Mouse (Mus musculus): Measurements from ENCODE around the gene Lrrk1.

Gene Lrrk1

GRCm38 (mm10) chr7:66257232-66257631, 130.9 kb downstream of the Lrrk1 start:
- in situ Hi-C loops (cut with MboI, MseI), result loop anchor here in 1 of 2 experiments (5.0 kb wide), 1 partner anchor 155 kb away; no protein-coding TSS in a partner anchor

- in situ Hi-C loops (cut with MboI, MseI), result loop anchor here in 1 of 2 experiments (5.0 kb wide), 1 partner anchor 154 kb away; no protein-coding TSS in a partner anchor
Measured at GRCm38 (mm10) chr7:66256441-66256840, 131.7 kb downstream of the Lrrk1 start.

- in situ Hi-C loops (cut with MboI, MseI), result loop anchor here in 1 of 2 experiments (5.0 kb wide), 1 partner anchor 153 kb away; no protein-coding TSS in a partner anchor
Measured at GRCm38 (mm10) chr7:66254993-66255392, 133.2 kb downstream of the Lrrk1 start.

DNA sequence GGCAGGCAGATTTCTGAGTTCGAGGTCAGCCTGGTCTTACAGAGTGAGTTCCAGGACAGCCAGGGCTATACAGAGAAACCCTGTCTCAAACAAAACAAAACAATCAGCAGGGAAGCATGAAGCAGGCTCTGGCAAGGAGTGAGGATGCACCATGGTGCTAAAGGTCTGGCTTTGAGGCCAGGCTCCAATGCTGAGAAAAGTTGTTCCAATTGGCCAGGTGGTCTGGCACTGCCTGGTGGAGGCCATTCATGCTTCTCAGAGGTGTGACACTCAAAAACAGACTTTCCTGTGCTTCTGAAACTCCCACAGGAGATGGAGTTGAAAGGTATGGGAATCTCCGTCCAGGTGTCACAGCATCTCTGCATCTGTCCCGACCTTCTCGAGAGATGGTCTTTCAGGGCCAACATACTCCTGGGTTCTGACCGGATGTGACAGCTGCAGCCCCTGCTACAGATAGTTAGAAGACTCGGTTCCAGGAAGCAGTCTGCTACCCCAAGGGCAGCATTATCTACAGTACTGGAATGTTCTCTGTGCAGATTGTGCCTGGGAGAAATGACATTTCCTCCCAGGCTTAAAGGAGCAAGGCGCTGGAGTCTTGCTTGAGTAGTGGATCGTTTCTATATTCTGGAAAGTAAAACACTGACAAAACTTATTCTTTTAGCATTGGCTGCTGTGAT, 134.0 kb downstream of the Lrrk1 start:
- in situ Hi-C loops (cut with MboI, MseI), result no loop called here

- in situ Hi-C loops (cut with MboI, MseI), result no loop called here
Measured at GRCm38 (mm10) chr7:66250030-66250429, 138.1 kb downstream of the Lrrk1 start.

DNA sequence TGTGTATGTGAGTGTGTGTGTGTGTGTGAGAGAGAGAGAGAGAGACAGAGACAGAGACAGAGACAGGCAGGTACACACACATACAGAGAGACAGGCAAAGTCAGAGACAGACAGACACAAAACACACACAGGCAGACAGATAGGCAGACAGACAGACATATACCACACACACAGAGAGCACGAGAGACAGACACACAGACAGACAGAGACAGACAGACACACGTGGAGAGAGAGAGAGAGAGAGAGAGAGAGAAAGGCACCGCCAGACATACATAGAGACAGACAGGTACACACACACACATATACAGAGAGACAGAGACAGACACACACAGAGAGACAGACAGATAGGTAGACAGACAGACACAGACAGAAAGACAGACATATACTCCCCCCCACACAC, 138.7 kb downstream of the Lrrk1 start:
- in situ Hi-C loops (cut with MboI, MseI), result loop anchor here in 1 of 2 experiments (5.0 kb wide), 2 partner anchors 77 to 152 kb away; no protein-coding TSS in a partner anchor

DNA sequence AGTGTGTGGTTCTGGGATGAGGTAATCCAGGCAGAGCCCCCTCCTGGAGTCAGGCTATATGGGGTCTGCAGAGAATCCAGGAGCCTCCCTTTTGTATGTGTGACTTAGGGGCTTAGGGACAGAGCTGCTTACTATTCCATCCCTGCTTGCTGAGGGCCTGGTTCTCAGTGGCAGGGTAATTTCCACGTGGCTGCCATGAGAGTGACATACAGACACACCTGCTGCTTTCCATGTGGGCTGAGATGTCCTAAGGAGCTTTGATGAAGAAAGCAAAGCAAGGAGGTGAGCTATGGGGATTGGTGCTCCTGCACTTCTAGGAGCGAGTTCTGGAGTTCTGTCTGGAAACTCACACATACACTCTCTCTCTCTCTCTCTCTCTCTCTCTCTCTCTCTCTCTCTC, 139.1 kb downstream of the Lrrk1 start:
- in situ Hi-C loops (cut with MboI, MseI), result loop anchor here in 1 of 2 experiments (5.0 kb wide), 2 partner anchors 77 to 152 kb away; no protein-coding TSS in a partner anchor

DNA sequence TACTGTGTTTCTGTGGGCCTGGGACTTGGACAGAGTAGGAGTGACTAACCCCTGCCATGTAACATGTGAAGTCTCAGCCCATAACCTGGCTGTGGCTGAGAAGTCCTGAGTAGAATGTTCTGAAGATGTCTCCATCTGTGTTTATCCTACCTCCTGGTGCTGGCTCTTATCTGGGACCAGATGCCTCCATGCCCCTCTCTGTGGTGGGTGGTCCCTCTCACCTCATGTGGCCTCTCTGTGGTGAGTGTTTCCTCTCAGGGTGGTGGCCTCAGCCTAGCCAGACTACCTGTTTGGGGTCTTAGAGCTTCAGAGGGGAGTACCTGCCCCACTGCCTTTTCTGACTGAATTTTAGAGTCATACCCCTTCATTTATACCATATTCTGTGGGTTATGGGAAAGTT, 139.9 kb downstream of the Lrrk1 start:
- in situ Hi-C loops (cut with MboI, MseI), result loop anchor here in 1 of 2 experiments (5.0 kb wide), 2 partner anchors 76 to 151 kb away; no protein-coding TSS in a partner anchor

- in situ Hi-C loops (cut with MboI, MseI), result loop anchor here in 1 of 2 experiments (5.0 kb wide), 2 partner anchors 75 to 150 kb away; no protein-coding TSS in a partner anchor
Measured at GRCm38 (mm10) chr7:66247274-66248021, 140.7 kb downstream of the Lrrk1 start.

DNA sequence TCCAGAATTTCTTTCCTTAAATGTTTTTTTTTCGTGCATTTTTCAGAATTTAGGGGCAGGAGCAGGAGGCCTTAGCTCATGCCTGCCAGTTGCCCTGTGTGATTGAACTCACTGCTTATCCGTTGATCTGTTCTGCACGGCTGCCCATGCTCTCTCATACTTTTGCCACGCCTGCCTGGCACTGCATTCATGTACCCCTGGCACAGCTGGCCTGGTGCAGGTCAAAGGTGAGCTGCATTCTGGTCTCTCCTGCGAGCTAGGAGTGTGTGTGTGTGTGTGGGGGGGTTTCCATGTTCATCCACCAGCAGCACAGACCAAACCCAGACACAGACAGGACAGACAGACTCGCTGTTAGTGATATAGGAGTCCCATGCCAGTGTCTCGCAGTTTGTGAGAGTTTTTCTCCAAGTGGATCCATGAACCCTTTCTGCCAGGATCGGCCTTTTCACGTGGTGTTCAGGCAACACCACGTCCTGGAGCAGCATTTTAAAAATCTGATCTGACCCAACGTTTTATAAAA, 141.4 kb downstream of the Lrrk1 start:
- in situ Hi-C loops (cut with MboI, MseI), result loop anchor here in 1 of 2 experiments (5.0 kb wide), 2 partner anchors 74 to 149 kb away; no protein-coding TSS in a partner anchor

DNA sequence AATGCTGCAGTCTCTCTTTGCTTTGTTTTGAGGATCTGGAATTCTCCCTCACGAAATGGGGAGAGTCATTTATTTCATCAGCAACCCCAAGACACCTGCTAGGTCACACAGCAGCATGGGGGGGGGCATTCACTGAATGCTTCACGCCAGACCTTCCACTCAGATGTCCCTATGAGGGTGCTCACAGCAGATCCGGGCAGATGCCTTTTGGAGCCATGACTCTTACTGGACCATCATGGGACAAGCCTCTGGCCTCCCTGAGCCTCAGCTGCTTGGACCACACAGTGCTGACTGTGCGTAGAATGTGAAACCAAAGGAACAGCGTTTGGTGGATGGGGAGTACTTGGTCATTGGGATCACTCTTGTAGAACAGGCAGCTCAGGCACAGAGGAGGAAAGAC, 142.5 kb downstream of the Lrrk1 start:
- in situ Hi-C loops (cut with MboI, MseI), result loop anchor here in 1 of 2 experiments (5.0 kb wide), 2 partner anchors 73 to 148 kb away; no protein-coding TSS in a partner anchor

- in situ Hi-C loops (cut with MboI, MseI), result loop anchor here in 1 of 2 experiments (5.0 kb wide), 1 partner anchor 72 kb away; no protein-coding TSS in a partner anchor
Measured at GRCm38 (mm10) chr7:66243766-66244325, 144.3 kb downstream of the Lrrk1 start.

DNA sequence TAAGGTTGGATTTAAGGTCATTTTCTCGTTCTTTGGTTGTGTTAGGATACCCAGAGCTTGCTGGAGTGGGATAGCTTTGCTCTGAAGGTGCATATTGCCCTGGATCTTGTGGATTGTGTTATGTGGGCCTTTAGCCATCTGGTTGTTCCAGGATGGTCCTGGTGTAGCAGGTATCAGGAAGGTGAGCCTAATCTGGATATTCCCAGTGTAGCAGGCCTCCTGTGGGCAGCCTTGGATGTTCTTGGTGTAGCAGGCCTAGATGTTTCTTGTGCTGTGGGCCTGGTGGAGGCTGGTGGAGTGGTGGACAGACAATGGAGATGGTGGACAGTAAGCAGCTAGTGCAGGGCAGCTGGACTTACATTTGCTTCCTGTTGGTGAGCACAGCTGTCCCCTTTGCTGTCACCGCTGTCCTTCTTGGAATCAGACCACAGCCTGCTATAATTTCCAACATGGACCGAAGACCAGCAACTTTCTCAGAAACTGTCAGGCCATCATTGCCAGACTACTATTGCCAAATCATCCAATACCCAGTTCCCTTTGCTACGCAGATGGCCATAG, 146.2 kb downstream of the Lrrk1 start:
- in situ Hi-C loops (cut with MboI, MseI), result loop anchor here in 1 of 2 experiments (5.0 kb wide), 1 partner anchor 70 kb away; no protein-coding TSS in a partner anchor

DNA sequence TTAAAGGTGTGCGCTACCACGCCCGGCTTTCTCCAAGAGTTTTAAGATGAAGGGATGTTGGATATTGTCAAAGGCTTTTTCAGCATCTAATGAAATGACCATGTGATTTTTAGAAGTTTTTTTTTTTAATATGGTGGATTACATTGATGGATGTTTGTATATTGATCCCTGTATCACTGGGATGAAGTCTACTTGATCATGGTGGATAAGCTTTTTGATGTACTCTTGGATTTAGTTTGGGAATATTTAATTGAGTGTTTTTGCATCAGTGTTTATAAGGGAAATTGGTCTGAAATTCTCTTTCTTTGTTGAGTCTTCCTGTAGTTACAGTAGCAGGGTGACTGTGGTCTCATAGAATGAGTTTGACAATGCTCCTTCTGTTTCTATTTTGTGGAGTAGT, 150.0 kb downstream of the Lrrk1 start:
- in situ Hi-C loops (cut with MboI, MseI), result no loop called here

DNA sequence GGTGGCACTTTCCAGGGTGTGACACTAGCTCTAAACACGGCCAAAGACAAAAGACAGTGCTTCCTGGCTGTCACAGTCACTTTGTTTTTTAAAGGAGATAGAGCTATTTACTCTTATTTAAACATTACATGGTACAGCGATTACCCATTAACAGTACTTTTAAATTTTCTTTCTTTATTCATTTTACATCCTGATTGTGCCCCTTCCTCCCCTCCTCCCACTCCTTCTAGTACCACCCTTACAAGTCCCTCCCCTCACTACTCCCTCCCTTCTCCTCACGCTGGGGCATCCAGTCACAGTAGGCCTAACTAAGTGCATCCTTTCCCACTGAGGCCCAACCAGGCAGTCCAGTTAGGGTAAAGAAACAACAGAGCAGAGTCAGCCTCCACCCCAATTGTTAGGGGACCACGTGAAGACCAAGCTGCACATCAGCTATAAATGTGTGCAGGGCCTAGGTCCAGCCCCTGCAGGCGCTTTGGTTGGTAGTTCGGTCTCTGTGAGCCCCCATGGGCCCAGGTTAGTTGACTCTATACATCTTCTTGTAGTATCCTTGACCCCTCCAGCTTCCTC, 154.1 kb downstream of the Lrrk1 start:
- in situ Hi-C loops (cut with MboI, MseI), result no loop called here

- in situ Hi-C loops (cut with MboI, MseI), result no loop called here
Measured at GRCm38 (mm10) chr7:66233141-66233946, 154.8 kb downstream of the Lrrk1 start.

DNA sequence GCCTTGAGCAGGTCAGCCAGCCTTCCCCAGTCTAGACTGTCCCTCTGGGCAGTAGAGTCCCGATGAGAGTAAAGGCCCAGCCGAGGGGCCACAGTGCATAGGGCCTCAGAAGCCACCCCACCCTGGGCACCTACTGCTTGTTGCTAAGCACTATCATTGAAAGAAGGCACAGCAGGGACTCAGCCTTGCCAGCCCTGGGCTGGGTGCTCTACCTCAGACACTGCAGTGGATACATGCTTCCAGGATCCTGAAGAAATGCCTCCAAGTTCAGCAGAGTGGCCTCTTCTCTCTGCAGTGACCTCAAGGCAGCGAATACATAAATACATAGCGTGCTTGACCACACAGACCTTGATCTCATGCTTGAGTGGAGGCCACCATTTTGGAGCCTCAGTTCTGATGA, 156.3 kb downstream of the Lrrk1 start:
- in situ Hi-C loops (cut with MboI, MseI), result no loop called here

DNA sequence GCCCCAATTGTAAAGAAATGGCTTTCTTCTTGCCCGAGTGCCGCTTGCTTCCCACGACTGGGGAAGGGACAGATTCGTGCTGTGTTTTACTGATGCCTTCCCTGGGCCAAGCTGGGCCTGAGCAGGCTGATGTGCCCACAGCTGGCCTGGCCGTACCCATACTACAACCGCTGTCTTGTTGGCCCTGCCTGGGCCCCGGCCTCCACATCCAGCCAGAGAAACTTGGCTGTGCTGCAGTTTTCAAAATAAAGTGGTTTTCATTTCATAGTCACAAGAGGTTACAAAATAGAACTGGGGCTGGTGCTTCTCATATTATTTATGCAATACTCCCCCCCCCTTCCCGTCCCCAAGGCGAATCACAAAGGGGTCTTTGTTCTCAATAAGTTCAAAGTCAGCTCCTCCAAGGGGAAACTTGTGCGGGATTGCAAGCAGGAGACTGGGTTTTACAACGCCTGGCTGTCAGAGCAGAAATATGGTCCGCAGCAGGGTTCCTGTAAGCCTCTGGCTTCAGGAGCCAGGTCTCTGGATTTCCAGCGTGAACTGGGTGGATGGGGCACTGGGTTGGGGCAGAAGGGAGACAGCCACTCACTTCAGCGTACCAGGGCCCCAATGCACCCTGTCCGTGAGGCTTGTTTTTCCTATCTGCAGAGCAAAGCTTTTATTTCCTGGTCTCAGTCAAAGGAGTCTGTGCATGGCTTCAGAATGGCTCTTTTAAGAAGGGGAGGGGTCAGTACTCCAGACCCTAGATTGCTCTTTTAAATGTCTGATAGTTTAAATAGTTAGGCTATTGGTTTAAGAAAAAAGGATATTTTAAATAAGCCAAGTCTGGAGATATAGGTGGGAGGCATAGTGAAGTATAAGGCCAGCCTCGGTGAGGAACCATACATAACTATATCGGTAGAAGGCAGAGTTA, 157.3 kb downstream of the Lrrk1 start:
- in situ Hi-C loops (cut with MboI, MseI), result no loop called here

DNA sequence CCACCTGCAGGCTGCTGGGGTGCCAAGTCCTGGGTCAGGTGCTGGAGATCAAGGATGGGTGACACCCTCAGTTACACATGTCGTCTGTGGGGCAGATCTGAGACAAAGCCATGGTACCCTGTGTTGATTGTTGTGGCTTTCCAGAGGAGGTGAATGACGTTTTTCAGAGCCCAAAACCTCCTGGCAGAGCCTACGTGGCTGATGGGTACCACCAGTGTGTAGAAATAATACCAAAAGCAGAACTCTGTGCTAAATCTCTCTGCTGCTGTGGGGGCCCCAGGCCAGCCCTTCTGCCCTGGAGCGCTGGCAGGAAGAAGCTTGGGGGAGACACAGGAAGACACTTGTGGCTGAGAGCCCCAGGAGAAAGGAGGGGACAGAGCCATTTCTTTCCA, 157.9 kb downstream of the Lrrk1 start:
- in situ Hi-C loops (cut with MboI, MseI), result no loop called here

All from T-helper 17 cell (primary cell).